Mouse (Mus musculus) midbrain, embryonic 13.5 days (tissue): ENCODE measurements around the gene Wwtr1. TPM values are rescaled to one million over a fixed set of nuclear protein-coding genes. Genes with fewer than 3 reads are reported as not detected.

ENCODE experiments used
- ATAC-seq: fragments of 200-750 bp; cut with Nextera tagmentation; 2 replicates; pipeline ENCODE4 v1.8.0; 2017; ENCODE audit warnings: mild to moderate bottlenecking, moderate TSS enrichment, moderate library complexity
- H3K27ac ChIP-seq: fragments of 300-500 bp; sonication (generic); 2 replicates; pipeline ENCODE4 v1.5.1; 2015; ENCODE audit warnings: inconsistent platforms, mild to moderate bottlenecking, moderate library complexity
- H3K27me3 ChIP-seq: fragments of 300-500 bp; sonication (generic); 2 replicates; pipeline ENCODE4 v1.6.1; 2015; ENCODE audit warnings: mild to moderate bottlenecking, inconsistent platforms
- H3K36me3 ChIP-seq: fragments of 300-500 bp; sonication (generic); 2 replicates; pipeline ENCODE4 v1.6.1; 2015; ENCODE audit warnings: mild to moderate bottlenecking, inconsistent platforms
- H3K4me1 ChIP-seq: fragments of 300-500 bp; sonication (generic); replicated peaks from 2 replicates; pipeline ENCODE4 v1.6.1; 2015; ENCODE audit warnings: inconsistent platforms
- H3K4me2 ChIP-seq: fragments of 300-500 bp; sonication (generic); replicated peaks from 2 replicates; pipeline ENCODE4 v1.6.1; 2015; ENCODE audit warnings: moderate library complexity, mild to moderate bottlenecking, inconsistent platforms
- H3K4me3 ChIP-seq: fragments of 300-500 bp; sonication (generic); replicated peaks from 2 replicates; pipeline ENCODE4 v1.5.1; 2015; ENCODE audit warnings: mild to moderate bottlenecking, inconsistent platforms
- H3K9ac ChIP-seq: fragments of 300-500 bp; sonication (generic); replicated peaks from 2 replicates; pipeline ENCODE4 v1.6.1; 2015; ENCODE audit warnings: mild to moderate bottlenecking, inconsistent platforms
- H3K9me3 ChIP-seq: fragments of 300-500 bp; sonication (generic); 2 replicates; pipeline ENCODE4 v1.6.1; 2016; ENCODE audit warnings: mild to moderate bottlenecking, inconsistent platforms
- WGBS: fragments of 180-500 bp; shearing (Covaris S2); methylation state at CpG from one replicate; pipeline ENCODE4 v1.1.7; 2015; 5-methylcytosine and 5-hydroxymethylcytosine counted together
- polyA plus RNA-seq: library from polyadenylated mRNA; unstranded; fragments of >200 nt; fragmentation: Nextera tagmentation; extraction: Ambion mirVana; gene quantifications from 2 replicates; pipeline ENCODE4 v1.2.1, GENCODE M21; 2015

The Wwtr1 gene
- polyA plus RNA-seq, 1 experiment from 2014 or later, result 8.1 TPM

DNA sequence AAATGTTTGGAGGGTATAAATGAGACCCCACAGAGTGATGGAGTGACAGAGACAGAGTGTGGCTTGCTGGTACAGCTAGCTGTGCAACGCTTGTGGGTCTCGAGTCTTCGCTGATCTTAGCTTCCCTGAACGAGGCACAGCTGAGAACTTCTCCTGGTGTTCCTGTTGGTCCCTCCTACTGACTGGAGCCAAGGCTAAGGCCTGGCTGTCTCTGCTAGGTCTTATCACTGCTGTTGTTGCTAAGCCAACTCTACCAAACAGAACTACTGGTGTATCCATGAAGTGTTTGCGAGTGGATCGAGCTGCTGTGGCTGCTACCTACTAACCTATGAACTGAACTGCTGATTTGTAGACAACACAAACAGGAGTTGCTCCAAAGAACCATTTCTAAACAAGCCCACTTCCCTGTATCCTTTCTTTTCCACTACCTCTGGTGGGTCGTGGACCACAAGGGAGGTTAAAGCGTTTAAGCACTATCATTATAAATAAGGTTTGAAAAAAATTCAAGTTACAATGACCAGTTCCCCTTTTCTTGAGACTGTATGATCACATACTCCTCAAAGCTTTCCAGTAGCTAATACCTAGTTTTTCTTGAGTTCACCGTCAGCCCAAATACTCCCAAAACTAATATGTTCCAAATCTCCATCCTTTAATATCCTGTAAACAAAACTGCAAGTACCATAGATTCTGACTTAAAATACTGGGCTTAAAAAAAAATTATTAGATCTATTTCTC lies 42.6 kb downstream of the Wwtr1 start:
- no peak overlapping the region for H3K27ac ChIP-seq
- WGBS, result 94% methylated on average over 9 of the region's 9 CpGs
- H3K4me2 ChIP-seq, result no peak overlapping the region
- 0 out of 2 replicates have a peak, but pooled peaks cover 2% of the 10 kb centered on the region for H3K4me1 ChIP-seq
- no peak overlapping the region for H3K4me3 ChIP-seq
- H3K27me3 ChIP-seq, result no peaks in the 10 kb centered on the region
- no peak overlapping the region for H3K9ac ChIP-seq
- no peaks in the 10 kb centered on the region for H3K9me3 ChIP-seq
- no peaks in the 10 kb centered on the region for H3K36me3 ChIP-seq
- no peak for ATAC-seq

DNA sequence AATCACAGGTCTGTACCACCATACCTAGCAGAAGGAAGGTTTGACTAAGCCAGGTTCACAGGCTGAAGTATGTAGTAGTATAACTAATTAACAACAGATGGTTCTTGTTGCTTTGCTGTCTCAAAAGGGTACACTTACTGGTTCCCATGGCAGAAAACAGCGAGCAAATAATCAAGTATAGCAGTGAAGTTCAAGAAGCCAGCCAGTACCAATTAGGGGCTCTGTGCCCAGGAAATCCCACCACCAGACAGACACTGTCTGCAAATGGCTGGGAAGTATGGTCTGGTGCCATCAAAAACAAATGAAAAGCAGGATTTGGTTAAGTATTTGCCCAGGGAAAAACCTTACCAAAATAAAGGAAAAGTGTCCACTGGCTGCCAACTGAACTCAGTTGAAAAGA lies 44.9 kb downstream of the Wwtr1 start:
- Histone ChIP-seq H3K27me3 (no peaks in the 10 kb centered on the region), H3K9me3 (0 out of 2 replicates have a peak, but pooled peaks cover 4% of the 10 kb centered on the region), H3K36me3 (no peaks in the 10 kb centered on the region), H3K9ac (no peak overlapping the region), H3K27ac (no peak overlapping the region), H3K4me1 (0 out of 2 replicates have a peak, but pooled peaks cover 1% of the 10 kb centered on the region), H3K4me2 (no peak overlapping the region), H3K4me3 (no peak overlapping the region)
- WGBS, result 92% methylated on average over 1 of the region's 1 CpGs
- no peak for ATAC-seq

DNA sequence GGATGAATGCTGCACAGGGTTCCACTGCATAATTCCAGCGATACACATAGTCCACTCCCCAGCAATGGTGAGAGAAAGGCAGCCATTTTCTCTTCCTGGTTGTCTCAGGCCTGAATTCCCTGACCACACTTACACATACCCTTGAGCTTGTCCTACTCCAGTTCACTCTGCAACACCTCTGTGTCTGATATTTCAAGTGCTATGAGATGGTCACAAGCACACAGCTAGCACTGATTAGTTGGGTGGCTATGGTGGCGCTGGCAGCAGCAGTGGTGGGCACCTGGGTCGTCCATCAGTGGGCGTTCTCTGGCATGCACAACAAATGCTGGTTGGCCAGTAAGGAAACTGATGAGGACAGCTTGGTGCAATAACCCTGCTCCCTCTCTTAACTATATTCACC lies 45.5 kb downstream of the Wwtr1 start:
- no peak overlapping the region for H3K9ac ChIP-seq
- H3K36me3 ChIP-seq, result no peaks in the 10 kb centered on the region
- 91% methylated on average over 4 of the region's 4 CpGs for WGBS
- H3K4me3 ChIP-seq, result no peak overlapping the region
- H3K27ac ChIP-seq, result no peak overlapping the region
- no peak for ATAC-seq
- H3K4me2 ChIP-seq, result no peak overlapping the region
- 0 out of 2 replicates have a peak, but pooled peaks cover 4% of the 10 kb centered on the region for H3K9me3 ChIP-seq
- H3K27me3 ChIP-seq, result no peaks in the 10 kb centered on the region
- H3K4me1 ChIP-seq, result no peaks in the 10 kb centered on the region

DNA sequence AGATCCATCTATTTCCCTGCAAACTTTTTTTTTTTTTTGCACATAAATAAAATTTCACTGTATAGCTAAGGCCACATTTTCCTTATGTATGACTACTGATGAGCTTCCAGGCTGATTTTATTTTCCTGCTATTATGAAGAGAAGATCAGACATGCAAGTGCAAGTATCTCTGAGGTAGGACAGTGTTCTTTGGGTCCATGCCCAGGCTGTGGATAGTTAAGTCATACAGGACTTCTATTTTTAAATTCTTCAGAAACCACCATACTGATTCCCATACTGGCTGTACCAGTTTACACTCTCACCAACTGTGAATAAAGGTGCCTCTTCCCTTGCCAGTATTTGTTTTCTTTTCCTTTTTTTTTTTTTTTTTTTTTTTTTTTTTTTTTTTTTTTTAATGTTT lies 48.6 kb downstream of the Wwtr1 start:
- Histone ChIP-seq H3K4me3 (no peak overlapping the region), H3K9ac (no peak overlapping the region), H3K4me1 (no peaks in the 10 kb centered on the region), H3K27ac (no peak overlapping the region), H3K27me3 (no peaks in the 10 kb centered on the region), H3K9me3 (0 out of 2 replicates have a peak, but pooled peaks cover 4% of the 10 kb centered on the region), H3K4me2 (no peak overlapping the region), H3K36me3 (no peaks in the 10 kb centered on the region)
- ATAC-seq, result no peak

DNA sequence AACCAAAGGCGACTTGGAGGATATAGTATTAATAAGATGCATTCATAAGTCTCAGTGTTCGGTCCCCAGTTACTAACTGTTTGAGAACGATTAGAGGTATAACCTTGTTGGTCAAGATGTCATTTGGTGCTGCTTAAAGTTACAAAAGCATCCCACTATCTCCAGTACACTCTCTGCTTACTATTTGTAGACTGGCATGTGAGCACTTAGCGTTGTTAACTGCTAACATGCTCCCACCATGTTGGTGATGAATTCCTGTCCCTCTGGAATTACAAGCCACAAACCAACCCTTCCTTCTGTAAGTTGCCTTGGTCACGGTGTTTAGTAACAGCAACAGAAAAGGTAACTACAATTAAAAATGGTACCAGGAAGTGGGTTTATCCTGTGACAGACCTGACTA lies 52.6 kb downstream of the Wwtr1 start:
- no peak overlapping the region for H3K9ac ChIP-seq
- no peaks in the 10 kb centered on the region for H3K27me3 ChIP-seq
- H3K9me3 ChIP-seq, result 0 out of 2 replicates have a peak, but pooled peaks cover 4% of the 10 kb centered on the region
- no peak for ATAC-seq
- no peak overlapping the region for H3K27ac ChIP-seq
- no peaks in the 10 kb centered on the region for H3K4me1 ChIP-seq
- WGBS, result 96% methylated on average over 5 of the region's 5 CpGs
- no peaks in the 10 kb centered on the region for H3K36me3 ChIP-seq
- no peak overlapping the region for H3K4me2 ChIP-seq
- H3K4me3 ChIP-seq, result no peak overlapping the region

DNA sequence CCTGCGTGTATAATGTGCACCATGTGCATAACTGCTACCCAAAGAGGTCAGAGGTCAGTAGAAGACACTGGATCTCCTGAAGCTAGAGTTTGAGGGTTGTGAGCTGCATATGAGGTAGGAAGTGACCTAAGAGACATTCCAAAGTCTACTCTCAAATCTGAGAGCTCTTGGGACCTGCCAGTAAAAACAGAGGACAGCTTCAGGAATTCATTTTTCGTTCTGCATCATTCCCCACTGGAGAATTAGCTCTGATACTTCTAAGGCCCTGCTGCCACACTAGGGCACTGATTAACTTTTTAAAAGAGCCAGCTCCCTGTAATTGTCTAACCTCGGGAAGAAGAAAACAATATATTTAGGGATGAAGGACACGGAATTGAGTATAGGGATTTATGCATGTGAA lies 53.8 kb downstream of the Wwtr1 start:
- Histone ChIP-seq H3K27ac (no peak overlapping the region), H3K27me3 (no peaks in the 10 kb centered on the region), H3K4me2 (no peak overlapping the region), H3K4me1 (no peaks in the 10 kb centered on the region), H3K9me3 (0 out of 2 replicates have a peak, but pooled peaks cover 4% of the 10 kb centered on the region), H3K4me3 (no peak overlapping the region), H3K9ac (no peak overlapping the region), H3K36me3 (no peaks in the 10 kb centered on the region)
- WGBS, result 93% methylated on average over 4 of the region's 4 CpGs
- ATAC-seq, result no peak

DNA sequence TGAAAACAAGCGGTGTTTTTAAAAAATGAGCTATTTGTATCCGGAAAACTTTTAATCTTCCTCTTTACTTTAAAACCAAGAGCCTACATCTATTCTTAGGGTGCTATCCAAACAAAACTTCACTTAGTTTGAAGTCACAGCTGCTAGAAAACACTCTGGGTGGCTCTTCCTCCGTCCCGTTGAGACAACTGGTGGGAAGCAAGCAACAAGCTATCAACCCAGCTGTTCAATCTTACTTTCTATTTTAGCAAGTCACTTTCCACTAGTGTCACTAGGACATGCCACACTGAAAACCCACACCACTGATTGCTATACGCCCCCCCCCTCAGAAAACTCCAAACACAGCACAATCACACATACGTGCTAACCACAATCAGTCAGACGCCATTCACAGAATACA lies 55.7 kb downstream of the Wwtr1 start:
- H3K4me3 ChIP-seq, result no peak overlapping the region
- H3K36me3 ChIP-seq, result no peaks in the 10 kb centered on the region
- no peaks in the 10 kb centered on the region for H3K27me3 ChIP-seq
- H3K27ac ChIP-seq, result no peak overlapping the region
- 94% methylated on average over 7 of the region's 7 CpGs for WGBS
- no peak overlapping the region for H3K4me2 ChIP-seq
- H3K4me1 ChIP-seq, result no peaks in the 10 kb centered on the region
- no peaks in the 10 kb centered on the region for H3K9me3 ChIP-seq
- ATAC-seq, result no peak
- no peak overlapping the region for H3K9ac ChIP-seq

DNA sequence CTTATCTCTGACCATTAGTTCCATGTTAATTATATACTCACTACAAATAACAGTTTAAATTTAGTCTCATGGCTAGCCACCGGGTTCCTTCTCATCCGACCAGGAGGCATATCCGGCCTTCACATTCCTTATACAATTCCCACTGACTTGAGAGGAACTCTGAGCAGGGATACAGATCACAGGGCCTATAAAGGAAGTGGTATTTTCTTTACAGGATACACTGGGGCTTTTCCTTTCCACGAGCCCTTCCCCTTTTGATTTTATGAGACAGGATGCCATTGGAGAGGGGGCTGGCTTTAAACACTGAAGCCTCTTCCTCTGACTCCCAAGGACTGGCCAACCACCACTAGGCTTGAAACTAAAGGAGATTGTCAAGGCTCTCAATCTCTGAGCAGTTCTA lies 59.6 kb downstream of the Wwtr1 start:
- Histone ChIP-seq H3K4me2 (no peak overlapping the region), H3K9ac (no peak overlapping the region), H3K9me3 (no peaks in the 10 kb centered on the region), H3K4me1 (no peaks in the 10 kb centered on the region), H3K27ac (no peak overlapping the region), H3K27me3 (no peaks in the 10 kb centered on the region), H3K36me3 (no peaks in the 10 kb centered on the region), H3K4me3 (no peak overlapping the region)
- no peak for ATAC-seq
- 91% methylated on average over 4 of the region's 4 CpGs for WGBS

DNA sequence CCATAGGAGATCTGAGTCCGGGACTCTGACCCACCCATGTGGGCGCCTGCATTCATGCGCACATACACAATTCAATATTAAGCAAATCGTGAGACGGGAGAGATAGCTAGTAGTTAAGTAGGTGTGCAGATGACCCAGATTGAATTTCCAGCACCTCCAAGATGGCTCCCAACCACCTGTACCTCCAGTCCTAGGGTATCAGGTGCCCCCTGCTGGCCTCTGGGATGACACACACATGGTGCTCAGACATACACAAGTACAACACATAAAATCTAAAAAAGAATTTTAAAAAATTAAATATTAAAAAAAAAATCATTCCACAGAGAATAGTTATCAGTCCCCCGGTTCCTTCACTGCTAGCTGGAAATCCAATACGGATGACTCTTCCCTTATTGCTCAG lies 60.7 kb downstream of the Wwtr1 start:
- WGBS, result over 99% methylated on average over 7 of the region's 7 CpGs
- no peak overlapping the region for H3K4me3 ChIP-seq
- no peaks in the 10 kb centered on the region for H3K9me3 ChIP-seq
- H3K27me3 ChIP-seq, result no peaks in the 10 kb centered on the region
- no peak for ATAC-seq
- no peaks in the 10 kb centered on the region for H3K4me1 ChIP-seq
- H3K4me2 ChIP-seq, result no peak overlapping the region
- H3K36me3 ChIP-seq, result no peaks in the 10 kb centered on the region
- H3K27ac ChIP-seq, result no peak overlapping the region
- H3K9ac ChIP-seq, result no peak overlapping the region

DNA sequence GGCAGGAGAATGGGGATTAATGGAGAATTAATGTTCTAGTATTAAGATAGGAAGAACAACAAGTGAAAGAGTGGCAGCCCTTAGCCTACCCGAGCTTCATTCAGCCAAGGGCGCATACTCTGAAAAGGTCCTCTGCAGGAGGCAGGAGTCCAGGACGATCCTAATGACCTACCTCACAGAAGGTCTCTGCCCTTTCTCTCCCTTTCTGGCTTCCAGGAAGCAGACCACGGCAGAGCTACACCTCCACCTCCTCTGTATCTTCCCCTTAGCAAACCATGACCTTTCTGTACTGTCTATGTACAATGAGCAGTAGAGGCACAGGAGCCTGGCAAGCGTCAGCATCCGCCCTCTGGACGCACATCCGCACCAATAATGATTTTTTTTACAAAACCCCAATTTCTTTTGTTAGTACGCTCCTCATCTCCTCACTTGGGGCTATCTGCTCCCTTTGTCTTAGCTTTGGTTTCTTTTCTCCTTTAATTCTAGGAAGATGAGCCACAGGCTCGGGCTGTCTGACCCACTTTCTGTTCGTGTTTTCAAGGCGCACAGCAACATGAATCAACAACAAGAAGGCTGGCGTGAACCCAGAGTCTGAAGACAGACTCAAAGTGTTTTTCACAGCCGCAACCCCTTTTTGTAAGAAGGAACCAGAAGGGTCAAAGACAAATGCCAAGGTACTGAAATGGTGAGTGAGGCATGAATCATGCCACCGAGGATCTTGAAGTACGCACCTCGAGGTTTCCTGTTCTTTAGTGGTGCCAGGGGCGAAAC lies 63.7 kb downstream of the Wwtr1 start:
- no peaks in the 10 kb centered on the region for H3K36me3 ChIP-seq
- H3K4me2 ChIP-seq, result no peak overlapping the region
- no peaks in the 10 kb centered on the region for H3K9me3 ChIP-seq
- no peaks in the 10 kb centered on the region for H3K27me3 ChIP-seq
- H3K4me3 ChIP-seq, result no peak overlapping the region
- no peak for ATAC-seq
- no peak overlapping the region for H3K9ac ChIP-seq
- no peak overlapping the region for H3K27ac ChIP-seq
- no peaks in the 10 kb centered on the region for H3K4me1 ChIP-seq
- WGBS, result 75% methylated on average over 18 of the region's 18 CpGs

DNA sequence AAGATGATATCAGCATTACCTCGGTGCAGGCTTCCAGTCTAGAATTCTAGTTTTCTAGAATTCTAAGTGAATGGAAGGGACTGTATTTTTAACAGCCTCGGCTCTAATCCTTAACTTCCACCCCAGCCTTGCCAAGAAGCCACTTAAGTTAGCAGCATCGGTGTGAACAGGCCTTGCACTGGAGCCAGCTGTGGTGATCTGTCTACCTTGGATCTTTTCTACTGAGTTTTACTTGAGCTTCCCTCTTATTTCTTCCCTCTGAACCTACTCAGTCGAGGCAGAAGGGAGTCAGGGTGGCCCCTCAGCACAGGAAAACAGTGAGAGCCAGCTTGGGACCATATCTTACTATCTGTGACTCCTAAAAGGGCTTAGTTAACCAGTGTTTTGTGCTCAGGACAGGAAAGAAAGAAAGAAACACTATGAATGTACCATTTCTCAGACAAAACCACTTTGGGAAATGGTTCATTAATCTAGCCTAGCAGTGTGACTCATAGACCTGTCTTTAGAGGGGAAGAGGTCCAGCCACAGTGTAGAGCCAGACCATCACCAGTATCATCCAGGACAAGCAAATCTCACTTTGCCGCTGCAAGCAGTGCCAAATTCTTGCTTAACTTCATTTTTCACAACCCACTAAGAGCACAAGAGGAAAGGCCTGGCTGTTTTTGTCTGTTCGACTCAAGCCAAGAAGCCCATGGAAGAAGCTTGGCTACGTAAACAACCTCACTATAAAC lies 65.6 kb downstream of the Wwtr1 start:
- no peak for ATAC-seq
- Histone ChIP-seq H3K9ac (no peak overlapping the region), H3K4me3 (no peak overlapping the region), H3K4me2 (no peak overlapping the region), H3K9me3 (no peaks in the 10 kb centered on the region), H3K4me1 (no peaks in the 10 kb centered on the region), H3K27ac (no peak overlapping the region), H3K36me3 (no peaks in the 10 kb centered on the region), H3K27me3 (no peaks in the 10 kb centered on the region)
- 90% methylated on average over 7 of the region's 7 CpGs for WGBS

DNA sequence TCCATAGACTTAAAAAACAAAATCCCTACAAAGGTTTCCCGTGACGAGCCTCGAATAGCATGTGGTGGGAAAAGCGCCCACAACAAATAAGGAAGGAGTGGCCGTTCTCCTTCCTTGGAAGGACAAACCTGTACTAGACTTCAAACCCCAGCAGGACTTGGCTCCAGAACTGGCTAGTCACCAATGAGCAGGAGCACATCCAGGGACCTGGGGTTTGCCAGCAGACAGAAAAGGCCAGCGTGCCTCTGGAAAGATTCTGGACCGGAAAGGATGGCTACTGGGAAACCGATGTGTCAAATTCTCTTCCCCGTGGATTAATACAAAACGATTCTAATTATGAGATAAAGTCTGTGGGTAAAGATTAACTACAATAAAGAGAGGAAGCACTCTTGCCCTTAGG lies 69.7 kb downstream of the Wwtr1 start:
- 88% methylated on average over 10 of the region's 10 CpGs for WGBS
- Histone ChIP-seq H3K27ac (no peak overlapping the region), H3K4me2 (no peak overlapping the region), H3K4me1 (no peaks in the 10 kb centered on the region), H3K9me3 (no peaks in the 10 kb centered on the region), H3K4me3 (no peak overlapping the region), H3K9ac (no peak overlapping the region), H3K27me3 (no peaks in the 10 kb centered on the region), H3K36me3 (no peaks in the 10 kb centered on the region)
- no peak for ATAC-seq
